Mouse (Mus musculus): ENCODE data around the gene Prmt3.
A peak's percentile ranks its signal among the peaks of the same experiment; 100 is the strongest.

Gene Prmt3

DNA sequence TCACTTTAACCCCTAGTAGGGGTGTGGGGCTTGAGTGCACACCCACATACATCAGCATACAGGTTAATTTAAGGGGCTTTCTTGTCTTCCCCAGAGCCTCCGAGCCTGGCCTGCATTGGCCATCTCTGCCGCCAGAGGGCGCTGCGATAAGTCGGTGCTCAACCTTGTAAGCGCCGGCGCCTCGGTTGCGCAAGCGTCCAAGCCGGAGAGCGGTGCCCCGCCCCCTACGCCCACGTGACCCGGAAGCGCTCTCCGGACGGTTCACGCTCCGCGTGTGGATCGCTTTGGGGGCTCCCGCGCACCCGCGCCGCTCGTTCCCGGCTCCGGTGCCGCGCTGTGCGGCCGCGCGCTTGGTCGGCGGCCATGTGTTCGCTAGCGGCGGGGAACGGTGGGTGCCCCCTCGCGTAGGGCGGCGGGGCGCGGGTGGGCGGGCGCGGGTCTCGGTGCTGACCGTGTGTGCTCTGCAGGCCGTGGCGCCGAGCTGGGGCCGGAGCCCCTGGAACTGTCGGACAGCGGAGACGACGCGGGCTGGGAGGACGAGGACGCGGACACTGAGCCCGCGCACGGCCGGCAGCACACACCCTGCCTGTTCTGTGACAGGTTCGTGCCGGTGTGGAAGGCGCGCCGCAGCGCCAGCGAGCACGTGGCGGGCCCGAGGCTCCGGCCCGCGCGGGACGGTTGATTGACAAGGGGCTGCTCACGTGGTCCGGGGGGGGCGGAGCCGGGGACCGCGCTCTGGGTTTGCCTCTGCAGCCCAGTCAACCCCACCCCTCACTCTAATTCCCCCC, at the start of gene Prmt3:
Gene Prmt3, plus strand, starts transcription at position 233 of the 788 bp plus-strand sequence.
- peak; percentile 95 for DNase-seq

DNA sequence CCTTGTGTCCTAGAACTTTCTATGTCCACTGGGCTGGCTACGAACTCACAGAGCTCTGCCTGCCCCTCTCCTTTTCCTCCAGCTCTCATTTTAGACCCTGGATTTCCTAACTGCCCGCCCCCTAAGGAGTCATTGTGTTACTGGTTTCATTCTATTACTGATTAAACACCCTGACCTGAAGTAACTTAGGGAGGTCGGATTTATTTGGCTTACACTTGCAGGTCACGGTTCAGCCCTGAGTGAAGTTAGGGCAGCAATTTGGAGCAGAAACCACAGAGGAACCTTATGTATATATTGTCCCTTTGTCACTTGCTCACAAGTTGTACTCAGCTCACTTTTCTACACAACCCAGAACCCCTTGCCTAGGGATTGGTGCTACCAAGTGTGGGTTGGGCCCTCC, 43.8 kb upstream of the Prmt3 start:
- DNase-seq, result peak; percentile 11

DNA sequence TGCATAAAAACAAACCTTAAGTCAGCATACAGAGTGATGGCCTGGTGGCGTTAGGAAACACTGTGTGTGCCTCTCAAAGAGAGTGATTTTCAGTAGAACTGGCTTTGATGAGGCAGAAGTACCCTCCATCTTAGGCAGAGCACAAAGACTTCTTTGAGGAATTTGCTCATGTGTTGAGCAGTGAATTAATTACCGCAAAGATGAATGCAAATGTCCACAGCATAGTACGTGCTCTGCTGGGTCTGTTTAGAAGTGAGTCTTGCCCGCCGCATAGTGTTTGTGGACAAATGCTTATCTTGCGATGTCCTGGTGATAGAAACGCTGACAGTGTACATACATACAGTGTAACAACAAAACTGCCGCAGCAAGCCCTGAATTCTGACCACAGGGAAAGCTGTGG, 38.7 kb upstream of the Prmt3 start:
- no peak for DNase-seq

DNA sequence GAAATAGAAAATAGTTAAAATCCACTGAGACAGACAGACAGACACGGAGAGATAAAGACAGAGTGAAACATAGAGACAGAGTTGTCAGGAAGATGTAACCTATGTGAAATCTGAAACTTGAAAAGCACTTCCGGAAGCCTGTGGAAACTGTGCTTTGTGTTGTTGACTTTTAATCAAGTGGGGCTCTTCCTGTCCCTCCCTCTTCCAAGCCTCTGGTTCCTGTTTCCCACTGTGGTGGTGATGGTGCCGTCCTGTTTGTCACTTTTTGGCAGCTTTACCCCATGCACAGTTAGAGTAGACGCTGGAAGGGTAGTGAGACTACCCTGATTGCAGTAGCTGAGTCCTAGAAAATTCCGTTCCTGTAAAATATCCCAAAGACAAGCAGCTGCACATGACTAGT, 36.7 kb upstream of the Prmt3 start:
- no peak for DNase-seq

DNA sequence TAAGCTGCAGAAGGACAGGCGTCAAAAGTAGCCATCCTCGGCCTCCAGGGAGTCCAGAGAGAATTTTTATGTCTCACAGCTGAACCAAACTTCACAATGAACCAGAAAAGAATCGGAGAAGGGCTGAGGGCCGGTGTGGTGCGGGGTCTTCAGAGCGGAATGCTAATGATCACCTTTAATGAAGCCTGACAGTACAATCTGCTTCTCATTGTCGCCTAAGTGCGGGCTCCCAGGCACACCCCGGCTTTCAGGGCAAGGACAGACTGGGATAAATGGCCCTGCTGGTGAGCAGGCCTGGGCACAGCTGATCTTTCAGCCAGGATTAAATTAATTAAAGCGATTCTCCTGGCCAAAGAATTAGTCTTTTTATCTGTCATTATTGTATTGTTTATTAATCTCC, 36.2 kb upstream of the Prmt3 start:
- DNase-seq, result no peak

DNA sequence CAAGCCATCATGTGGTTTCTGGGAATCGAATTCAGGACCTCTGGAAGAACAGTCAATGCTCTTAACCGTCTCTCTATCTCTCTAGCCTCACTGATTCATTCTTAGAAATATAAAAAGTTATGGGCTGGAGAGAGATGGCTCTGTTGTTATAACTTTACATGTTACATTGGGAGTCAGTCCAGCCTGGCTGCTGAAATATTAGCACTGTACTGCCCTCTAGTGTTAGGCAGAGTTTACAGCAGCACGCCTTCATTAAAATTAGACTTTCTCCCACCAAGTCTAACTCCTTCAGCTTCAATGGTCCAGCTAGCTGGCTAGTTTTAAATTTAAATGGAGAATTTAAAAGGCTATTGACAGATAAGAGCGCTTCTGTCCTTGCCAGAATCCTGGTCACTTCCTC, 27.0 kb upstream of the Prmt3 start:
- DNase-seq, result no peak

DNA sequence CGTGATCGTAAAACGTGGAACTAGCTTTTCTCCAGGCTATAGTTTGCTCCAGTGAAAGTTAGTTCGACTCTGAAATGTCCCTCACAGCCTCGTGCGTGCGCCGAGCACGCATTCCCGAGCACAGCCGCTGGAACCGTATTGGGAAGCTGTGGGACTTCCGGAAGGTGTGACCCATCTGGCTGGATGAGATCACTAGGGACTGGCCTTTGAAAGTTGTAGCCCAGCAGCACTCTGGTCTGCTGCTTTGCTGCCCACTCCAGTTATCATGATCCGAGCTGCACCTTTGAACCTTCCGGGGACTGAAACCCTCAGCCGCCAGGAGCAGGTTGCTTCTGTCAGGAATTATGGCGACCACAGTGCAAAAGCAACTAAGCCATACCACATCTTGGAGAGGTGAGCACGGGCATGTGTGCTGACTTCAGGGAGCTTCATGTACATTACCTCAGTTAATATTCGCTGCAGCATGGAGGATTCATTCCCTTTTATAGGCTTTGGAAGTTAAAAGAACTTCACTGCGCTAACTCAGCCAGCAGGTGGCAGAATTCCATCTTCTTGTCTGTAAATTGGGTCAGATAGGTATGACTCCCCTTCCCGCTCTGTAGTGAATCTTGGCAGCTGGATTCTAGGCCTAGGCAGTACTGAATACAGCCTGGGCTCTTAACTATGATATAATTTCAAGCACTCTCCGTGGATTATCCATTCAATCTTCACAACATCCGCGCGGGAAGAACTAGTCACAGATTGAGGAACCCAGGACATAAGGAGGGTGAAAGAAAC, 25.2 kb upstream of the Prmt3 start:
- DNase-seq, result peak; percentile 35

DNA sequence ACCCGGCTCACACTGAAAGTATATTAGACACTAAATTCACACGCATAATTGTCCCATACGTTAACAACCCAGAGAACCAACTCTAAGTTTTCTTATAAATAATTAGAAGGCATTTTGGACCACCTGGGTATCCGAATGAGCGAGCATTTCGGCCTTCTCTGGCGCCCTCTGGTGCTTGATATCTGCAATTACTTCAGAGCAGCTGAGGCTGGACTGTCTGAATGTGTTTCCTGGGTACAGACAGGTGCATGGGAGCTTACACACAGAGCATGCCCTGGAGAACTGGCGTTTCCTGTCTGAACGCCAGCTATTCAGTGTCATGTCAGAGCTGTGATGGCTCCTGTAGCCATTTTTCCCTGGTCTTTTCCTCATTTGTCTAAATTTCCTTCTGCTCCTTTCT, 23.4 kb upstream of the Prmt3 start:
- peak; percentile 33 for DNase-seq

DNA sequence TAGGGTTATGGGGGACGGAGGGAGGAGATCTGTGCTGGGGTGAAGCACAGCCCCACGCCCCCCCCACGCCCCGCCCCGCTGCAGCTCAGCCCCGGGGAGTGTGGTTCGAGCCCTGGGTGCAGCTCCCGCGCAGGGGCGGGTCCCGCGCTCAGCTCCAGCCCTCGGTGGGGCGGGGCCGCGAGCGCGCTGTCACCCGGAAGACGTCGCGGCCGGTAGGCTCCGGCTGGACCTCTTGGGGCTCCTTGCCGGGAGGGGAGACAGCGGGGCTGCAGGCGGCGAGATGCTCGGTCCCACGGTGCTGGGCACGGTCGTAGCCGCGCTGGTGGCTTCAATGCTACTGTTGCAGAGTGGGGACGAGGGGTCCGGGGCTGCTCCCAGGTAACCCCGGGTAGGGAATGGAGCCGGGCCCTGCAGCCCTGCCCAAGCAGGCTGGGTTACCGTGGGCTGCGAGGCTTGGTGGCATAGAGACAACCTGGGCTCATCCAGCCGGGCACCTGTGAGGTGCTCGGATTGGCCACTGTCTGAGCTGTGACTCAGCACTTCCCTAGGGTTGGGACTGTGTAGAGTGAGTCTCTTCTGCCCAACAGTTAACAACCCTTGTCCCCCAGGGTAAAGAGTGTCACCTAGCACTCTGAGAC, 19.1 kb upstream of the Prmt3 start, which contains the start of gene Htatip2:
Gene Htatip2, plus strand, starts transcription at position 182 of the 638 bp plus-strand sequence.
- DNase-seq, result peak; percentile 39

DNA sequence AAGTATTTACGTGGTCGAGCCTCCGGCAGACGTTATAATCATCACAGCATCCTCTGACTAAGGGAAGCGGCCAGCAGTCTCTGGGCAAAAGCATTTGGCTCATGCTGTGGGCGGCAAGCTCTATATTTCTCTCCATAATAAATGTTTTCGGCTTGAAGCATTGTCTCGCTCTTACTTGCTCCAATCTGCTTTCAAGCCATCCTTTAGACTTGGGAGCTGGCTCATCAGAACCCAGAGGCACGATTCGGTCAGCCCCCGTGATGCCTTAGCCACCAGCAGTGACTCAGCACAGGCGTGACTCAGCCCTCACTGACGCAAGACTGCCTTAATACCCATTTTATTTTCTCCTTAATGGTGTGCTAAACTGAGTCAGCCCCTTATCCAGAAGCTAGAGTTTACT, 15.5 kb upstream of the Prmt3 start:
- DNase-seq, result no peak

DNA sequence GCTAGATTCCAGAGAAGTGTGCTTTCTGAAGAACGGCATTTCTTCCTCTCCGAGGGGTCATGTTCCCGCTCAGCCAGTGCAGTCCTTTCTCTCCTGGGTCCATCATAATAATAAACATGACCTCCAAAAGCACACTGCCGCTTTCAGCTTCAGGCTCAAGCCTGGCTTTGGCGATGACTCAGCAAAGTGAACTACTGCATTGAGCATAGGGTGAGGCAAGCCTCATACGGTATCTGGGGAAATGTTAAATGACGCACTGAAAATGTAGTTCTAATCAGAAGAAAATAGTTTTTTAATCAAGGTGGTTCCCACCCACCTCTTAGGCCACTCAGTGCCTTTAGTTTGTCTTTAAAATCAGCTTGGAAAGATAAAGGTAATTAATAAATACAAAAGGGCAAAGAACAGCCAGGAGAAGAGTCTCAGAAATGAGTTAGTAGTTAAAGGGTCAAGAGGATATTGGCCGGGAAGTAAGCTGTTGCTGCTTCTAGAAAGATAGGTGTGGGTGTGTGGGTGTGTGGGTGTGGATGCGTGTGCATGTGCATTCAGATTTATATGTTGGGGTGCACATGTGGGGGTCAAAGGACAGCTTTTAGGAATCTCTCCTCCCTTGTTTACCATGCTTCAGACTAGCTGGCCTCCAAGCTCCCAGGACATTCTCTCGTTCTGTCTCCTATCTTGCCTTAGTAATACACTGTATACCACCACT, 14.0 kb upstream of the Prmt3 start:
- DNase-seq, result no peak

DNA sequence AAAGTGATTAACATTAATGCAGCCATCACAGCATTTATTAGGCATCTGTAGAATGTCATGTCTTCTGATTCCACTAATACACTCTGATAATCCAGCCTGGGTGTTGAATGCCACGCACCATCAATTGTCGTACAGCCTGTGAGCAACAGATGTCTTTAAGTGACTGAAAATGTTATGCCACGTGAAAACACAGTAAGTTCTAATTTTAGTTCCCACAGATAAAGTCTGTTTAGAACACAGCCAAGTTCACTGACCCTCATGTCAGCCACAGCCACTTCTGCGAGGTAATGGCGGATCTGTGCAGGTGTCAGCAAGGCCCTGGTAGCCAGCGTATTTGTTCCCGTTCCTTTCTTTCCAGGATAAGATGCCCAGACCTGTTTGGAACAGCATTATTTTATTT, 12.0 kb upstream of the Prmt3 start:
- DNase-seq, result no peak

DNA sequence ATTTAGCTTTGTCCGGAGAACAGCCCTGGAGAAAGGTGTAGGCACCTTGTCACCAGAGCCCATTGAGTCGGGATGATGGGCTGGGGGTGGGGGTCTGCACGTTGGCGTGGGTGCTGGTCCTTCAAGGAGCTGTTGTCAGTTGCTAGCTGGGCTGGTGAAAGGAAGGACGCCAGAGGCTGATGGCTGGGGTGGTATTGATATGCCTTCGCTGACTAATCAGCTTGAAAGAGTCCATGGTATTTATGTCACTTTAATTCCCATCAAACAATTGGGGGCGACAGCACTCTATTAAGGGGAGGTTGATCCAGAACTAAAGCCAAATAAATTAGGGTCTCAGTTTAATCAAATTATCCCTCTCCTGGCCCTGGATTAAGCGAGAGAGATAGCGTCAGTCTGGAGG, 9.6 kb upstream of the Prmt3 start:
- no peak for DNase-seq

DNA sequence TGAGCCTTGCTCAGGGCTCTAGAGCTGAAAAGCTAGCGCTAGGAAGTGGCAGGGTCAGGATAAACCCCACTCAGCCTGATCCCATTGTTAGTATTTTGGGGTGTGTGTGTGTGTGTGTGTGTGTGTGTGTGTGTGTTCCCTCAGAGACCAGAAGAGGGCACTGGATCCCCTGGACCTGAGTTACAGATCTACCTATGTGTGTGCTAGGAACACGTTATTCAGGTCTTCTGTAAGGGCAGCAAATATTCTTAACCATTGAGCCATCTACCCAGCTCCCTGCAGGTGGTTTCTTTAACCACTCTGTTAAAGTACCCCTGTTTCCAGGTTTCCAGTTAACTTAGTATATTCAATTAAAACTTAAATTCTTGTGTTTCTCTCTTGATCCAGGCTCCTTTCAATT, 3.8 kb upstream of the Prmt3 start:
- DNase-seq, result no peak

DNA sequence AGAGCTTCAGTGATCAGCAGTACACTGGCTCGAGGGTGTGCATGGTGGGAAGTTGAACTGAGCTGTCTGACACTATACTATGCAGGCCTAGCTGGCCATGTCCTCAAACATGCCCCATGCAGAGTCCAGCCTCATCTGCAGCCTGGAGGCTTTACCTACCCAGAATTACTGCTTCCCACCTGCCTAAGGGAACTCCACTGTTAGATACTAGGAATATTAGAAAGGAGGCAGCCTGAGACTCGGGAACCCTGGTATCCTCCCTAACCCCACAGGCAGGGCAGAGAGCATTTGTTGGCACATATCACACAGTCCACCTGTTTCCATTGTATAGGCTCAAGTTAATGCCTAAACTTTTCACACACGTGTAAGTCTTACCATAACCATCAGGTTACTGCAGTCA, 561 bp upstream of the Prmt3 start:
- no peak for DNase-seq

DNA sequence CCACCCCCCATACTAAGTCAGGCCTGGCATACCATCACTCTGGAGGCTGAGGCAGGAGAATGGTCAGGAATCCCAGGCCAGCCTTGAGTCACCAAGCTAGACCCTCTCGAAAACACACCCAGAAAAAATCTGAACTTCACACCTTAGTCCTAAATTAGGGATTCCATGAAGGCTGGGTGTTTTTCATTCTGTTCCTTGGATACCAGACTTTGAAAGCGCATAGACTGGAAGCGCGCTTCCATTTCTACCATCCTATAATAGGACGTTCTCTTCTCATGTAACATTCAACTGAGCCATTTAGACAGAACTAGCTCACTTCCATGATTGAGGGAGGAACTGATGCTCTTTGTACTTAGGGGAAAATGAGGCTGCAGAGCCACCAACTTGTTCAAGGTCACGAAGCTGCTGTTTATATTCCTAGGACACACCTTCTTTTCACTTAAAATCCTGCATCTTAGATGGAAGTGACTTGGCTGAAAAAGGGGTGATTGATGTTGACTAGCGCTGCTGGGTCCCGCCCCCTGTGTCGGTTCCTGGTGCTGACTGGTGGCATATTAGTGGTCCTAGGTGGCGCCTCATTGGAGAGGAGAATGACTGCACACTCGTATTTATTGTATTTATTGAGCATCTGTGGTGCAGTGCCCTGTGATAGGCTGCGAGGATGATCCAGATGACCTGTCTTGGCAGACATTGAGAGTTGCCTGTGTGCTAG, 914 bp downstream of the Prmt3 start:
- peak; percentile 19 for DNase-seq

DNA sequence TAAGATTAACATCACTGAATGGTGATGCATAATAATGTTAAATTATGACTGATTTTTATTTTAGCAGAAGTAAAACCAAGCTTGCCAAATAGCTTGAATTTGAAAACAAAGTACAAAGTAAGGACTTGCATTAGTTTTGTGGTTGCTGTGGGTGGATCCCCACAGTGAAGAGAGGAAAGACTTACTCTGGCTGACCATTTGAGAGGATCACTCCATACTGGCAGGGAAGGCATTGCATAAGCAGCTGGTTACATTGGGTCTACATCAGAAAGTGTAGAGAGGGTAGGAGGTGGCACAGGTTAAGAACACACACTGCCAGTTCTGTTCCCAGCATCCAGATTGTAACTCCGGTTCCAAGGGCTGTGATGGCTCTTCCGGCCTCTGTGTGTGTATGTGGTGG, 4.9 kb downstream of the Prmt3 start:
- no peak for DNase-seq

DNA sequence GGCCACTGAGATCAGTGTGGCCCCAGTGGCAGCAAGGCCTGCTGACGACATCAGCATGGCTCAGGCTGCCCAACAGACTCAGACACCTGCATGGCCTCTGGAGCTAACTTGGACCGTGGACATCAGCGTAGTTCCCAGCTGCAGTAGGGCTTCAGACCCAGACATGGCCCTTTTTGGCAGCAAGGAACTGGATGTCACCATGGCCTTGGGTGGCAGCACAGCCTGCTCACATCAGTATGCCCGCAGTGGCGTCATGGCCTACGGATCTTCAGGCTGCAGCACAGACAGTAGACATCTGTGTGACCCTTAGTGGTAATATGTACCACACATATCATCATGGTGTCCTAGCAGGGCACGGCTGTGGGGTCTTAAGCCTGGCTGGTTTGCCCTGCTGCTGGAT, 7.0 kb downstream of the Prmt3 start:
- no peak for DNase-seq

DNA sequence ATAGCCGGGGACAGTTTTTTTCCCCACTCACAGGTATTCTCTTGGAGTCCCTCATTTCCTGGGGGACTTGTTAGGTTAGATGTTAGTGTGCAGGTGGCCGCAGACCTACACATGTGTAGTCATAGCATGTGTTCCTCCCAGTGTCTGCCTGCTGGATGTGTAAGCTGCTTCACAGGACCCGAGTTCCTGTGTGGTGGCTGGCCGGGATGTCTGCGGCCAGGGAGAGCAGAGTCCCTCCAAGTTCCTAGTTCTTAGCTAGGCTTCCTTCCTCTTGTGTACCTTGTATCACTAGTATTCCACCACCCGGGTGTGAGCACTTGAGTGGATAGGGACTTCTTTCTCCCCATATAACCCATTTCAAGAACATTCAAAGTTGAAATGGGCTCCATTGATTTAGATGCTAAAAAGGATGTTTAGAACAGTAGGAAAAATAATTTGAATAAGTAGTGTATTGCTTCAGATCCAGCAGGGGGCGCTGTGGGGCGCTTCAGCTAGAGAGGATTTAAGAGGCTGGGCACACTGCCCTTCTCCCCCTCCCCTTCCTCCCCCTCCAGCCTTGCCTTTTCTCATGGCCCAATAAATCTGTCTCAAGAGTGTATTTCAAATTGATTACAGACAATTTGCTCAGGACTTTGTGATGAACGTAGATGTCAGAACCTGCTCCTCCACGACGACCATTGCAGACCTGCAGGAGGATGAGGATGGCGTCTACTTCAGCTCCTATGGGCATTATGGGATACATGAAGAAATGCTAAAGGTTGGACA, 8.7 kb downstream of the Prmt3 start:
- no peak for DNase-seq

DNA sequence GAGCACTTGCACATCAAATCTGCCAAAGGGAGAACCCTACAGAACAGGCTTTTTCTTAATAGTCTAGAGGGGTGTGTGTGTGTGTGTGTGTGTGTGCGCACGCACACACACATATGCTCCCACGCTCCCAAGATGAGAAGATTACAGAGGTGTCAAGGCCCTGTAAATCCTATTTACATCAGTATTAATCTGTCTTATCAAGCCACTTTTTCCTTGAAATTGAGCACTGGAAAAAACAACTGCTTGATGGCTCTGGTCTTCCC, 9.2 kb downstream of the Prmt3 start:
- no peak for DNase-seq

DNA sequence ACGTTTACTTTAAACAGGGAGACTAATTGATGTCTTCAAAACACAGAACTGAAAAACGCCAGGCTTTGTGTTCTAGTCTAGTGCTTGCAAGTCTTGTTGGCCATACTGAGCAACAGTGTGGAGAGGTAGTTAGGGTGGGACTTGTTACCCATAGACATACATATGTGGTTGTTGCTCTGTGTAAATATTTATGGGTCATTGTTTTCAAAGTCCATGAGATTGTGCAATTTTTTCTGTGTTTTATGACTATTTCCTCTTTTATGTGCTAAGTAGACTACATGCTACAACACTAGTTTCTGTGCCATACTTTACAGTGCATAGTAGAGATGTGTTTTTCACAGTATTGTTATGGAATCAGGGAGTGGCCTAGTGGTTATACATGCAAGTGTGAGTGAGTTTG, 16.2 kb downstream of the Prmt3 start:
- no peak for DNase-seq

DNA sequence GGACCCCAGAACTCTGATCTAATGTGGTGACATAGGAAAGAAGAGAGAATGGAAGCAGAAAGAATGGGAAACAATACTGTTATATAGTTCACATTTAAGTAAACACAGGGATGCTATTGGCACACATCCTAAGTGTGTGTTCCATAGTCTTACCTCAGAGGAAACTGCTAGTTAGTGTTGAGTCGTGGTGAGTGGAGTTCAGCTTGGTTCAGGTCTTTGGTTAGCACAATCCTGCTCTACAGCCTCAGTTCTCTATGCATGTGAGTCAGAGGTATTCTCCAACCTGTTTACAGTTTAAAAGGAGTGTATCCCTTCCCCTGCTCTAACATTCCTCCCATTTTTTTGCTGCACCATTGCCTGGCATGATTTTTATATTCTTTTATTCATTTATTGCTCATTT, 19.0 kb downstream of the Prmt3 start:
- DNase-seq, result no peak
